Mouse (Mus musculus) thymus, adult 2 months (tissue): Measurements from ENCODE around the gene Sestd1. TPM values are rescaled to one million over a fixed set of nuclear protein-coding genes. Genes with fewer than 3 reads are reported as not detected.

ENCODE experiments used
- DNase-seq: peaks from one replicate; pipeline ENCODE4 v3.0.0; 2021
- H3K27ac ChIP-seq: fragments of 200-500 bp; 2 replicates; pipeline ENCODE4 v1.5.1; 2012; ENCODE audit warnings: low read length, control low read depth; ENCODE audit not compliant: control insufficient read depth, insufficient read depth
- H3K27me3 ChIP-seq: fragments of 200-500 bp; 2 replicates; pipeline ENCODE4 v1.6.1; 2012; ENCODE audit warnings: mild to moderate bottlenecking, low read length, moderate library complexity, mixed read lengths; ENCODE audit not compliant: control insufficient read depth, insufficient read depth
- H3K36me3 ChIP-seq: fragments of 200-500 bp; 2 replicates; pipeline ENCODE4 v1.6.1; 2012; ENCODE audit warnings: mild to moderate bottlenecking, low read length, moderate library complexity; ENCODE audit not compliant: control insufficient read depth, insufficient read depth
- H3K4me1 ChIP-seq: fragments of 200-500 bp; replicated peaks from 2 replicates; pipeline ENCODE4 v1.6.1; 2012; ENCODE audit warnings: low read length; ENCODE audit not compliant: control insufficient read depth, insufficient read depth
- H3K4me3 ChIP-seq: fragments of 200-500 bp; 2 replicates; pipeline ENCODE4 v1.5.1; 2012; ENCODE audit warnings: mild to moderate bottlenecking, low read length, control low read depth, moderate library complexity; ENCODE audit not compliant: control insufficient read depth, insufficient read depth
- CTCF ChIP-seq: fragments of 200-500 bp; IDR thresholded peaks from 2 replicates; pipeline ENCODE4 v1.5.1; 2012; ENCODE audit warnings: mild to moderate bottlenecking, control low read depth, low read length, moderate library complexity, borderline replicate concordance; ENCODE audit not compliant: control insufficient read depth, poor library complexity, insufficient read depth; ENCODE audit errors: extremely low read depth
- POLR2A ChIP-seq: fragments of 200-500 bp; IDR thresholded peaks from 2 replicates; pipeline ENCODE4 v1.6.1; 2012; ENCODE audit warnings: mild to moderate bottlenecking, low read length, control low read depth, moderate library complexity; ENCODE audit not compliant: control insufficient read depth, poor library complexity, insufficient read depth; ENCODE audit errors: extremely low read depth
- WGBS: fragments of 180-500 bp; shearing (Covaris S2); methylation state at CpG from one replicate; pipeline ENCODE4 v1.1.7; 2018; 5-methylcytosine and 5-hydroxymethylcytosine counted together
- polyA plus RNA-seq: library from polyadenylated mRNA; depleted of rRNA; stranded (reverse); fragments of >200 nt; gene quantifications from 2 replicates; pipeline ENCODE4 v1.2.3, GENCODE M21; 2012

Gene Sestd1
- polyA plus RNA-seq, 1 experiment, result 9.4 TPM

- 75% methylated on average over 4 of the region's 4 CpGs for WGBS
- no peak overlapping the region for H3K4me3 ChIP-seq
- H3K4me1 ChIP-seq, result no peaks in the 10 kb centered on the region
- no peaks in the 10 kb centered on the region for H3K27me3 ChIP-seq
- no peak overlapping the region for H3K27ac ChIP-seq
- no peaks in the 10 kb centered on the region for H3K36me3 ChIP-seq
- DNase-seq, result no peak
- TF ChIP-seq POLR2A (no peak), CTCF (no peak)
These were observed 126.3 kb downstream of the Sestd1 start for GRCm38 (mm10) chr2:77154080-77154479.

- DNase-seq, result no peak
- H3K4me3 ChIP-seq, result no peak overlapping the region
- WGBS, result 97% methylated on average over 8 of the region's 8 CpGs
- TF ChIP-seq POLR2A (no peak), CTCF (no peak)
- H3K36me3 ChIP-seq, result no peaks in the 10 kb centered on the region
- no peaks in the 10 kb centered on the region for H3K4me1 ChIP-seq
- H3K27me3 ChIP-seq, result no peaks in the 10 kb centered on the region
- no peak overlapping the region for H3K27ac ChIP-seq
These were observed 129.1 kb downstream of the Sestd1 start for GRCm38 (mm10) chr2:77151255-77151654.

GRCm38 (mm10) chr2:77149576-77149975 lies 130.8 kb downstream of the Sestd1 start:
- H3K36me3 ChIP-seq, result no peaks in the 10 kb centered on the region
- 84% methylated on average over 2 of the region's 2 CpGs for WGBS
- H3K27me3 ChIP-seq, result no peaks in the 10 kb centered on the region

GRCm38 (mm10) chr2:77148215-77148614 lies 132.2 kb downstream of the Sestd1 start:
- Histone ChIP-seq H3K36me3 (no peaks in the 10 kb centered on the region), H3K27ac (no peak overlapping the region), H3K27me3 (no peaks in the 10 kb centered on the region), H3K4me3 (no peak overlapping the region), H3K4me1 (no peaks in the 10 kb centered on the region)
- no peak for TF ChIP-seq POLR2A
- no peak for TF ChIP-seq CTCF
- 19% methylated on average over 4 of the region's 4 CpGs for WGBS
- DNase-seq, result peak; percentile 2

More at GRCm38 (mm10) chr2:77149576-77149975, 130.8 kb downstream of the Sestd1 start:
- no peak for DNase-seq
- no peaks in the 10 kb centered on the region for H3K4me1 ChIP-seq
- no peak overlapping the region for H3K4me3 ChIP-seq
- H3K27ac ChIP-seq, result no peak overlapping the region
- TF ChIP-seq POLR2A (no peak), CTCF (no peak)

GRCm38 (mm10) chr2:77146968-77147367 lies 133.4 kb downstream of the Sestd1 start:
- no peak overlapping the region for H3K27ac ChIP-seq
- H3K36me3 ChIP-seq, result no peaks in the 10 kb centered on the region
- WGBS, result 72% methylated on average over 2 of the region's 2 CpGs
- no peaks in the 10 kb centered on the region for H3K4me1 ChIP-seq
- no peaks in the 10 kb centered on the region for H3K27me3 ChIP-seq
- no peak for DNase-seq
- no peak overlapping the region for H3K4me3 ChIP-seq
- TF ChIP-seq CTCF (no peak), POLR2A (no peak)

- no peak for DNase-seq
- no peak overlapping the region for H3K27ac ChIP-seq
- H3K4me1 ChIP-seq, result no peaks in the 10 kb centered on the region
- WGBS, result 84% methylated on average over 3 of the region's 3 CpGs
- H3K27me3 ChIP-seq, result no peaks in the 10 kb centered on the region
- H3K36me3 ChIP-seq, result no peaks in the 10 kb centered on the region
- H3K4me3 ChIP-seq, result no peak overlapping the region
- TF ChIP-seq CTCF (no peak), POLR2A (no peak)
These were observed 134.1 kb downstream of the Sestd1 start for GRCm38 (mm10) chr2:77146291-77146690.

GRCm38 (mm10) chr2:77143536-77143935 lies 136.9 kb downstream of the Sestd1 start:
- no peaks in the 10 kb centered on the region for H3K36me3 ChIP-seq
- 91% methylated on average over 6 of the region's 6 CpGs for whole genome bisulfite sequencing
- no peaks in the 10 kb centered on the region for H3K4me1 ChIP-seq
- no peak overlapping the region for H3K27ac ChIP-seq
- DNase-seq, result no peak
- no peak for TF ChIP-seq POLR2A
- no peak for TF ChIP-seq CTCF
- no peak overlapping the region for H3K4me3 ChIP-seq
- no peaks in the 10 kb centered on the region for H3K27me3 ChIP-seq
